Mouse (Mus musculus): ENCODE data around the gene Rab27a. TPM values are rescaled to one million over a fixed set of nuclear protein-coding genes. Genes with fewer than 3 reads are reported as not detected.
"Not testable (repeated sequence)": the region's sequence is repeated elsewhere in the genome, so short reads cannot be mapped to it uniquely, and the experiment has no call there.

The Rab27a gene
- total RNA-seq, 2 experiments from 2014 or later, result 5.6 to 6.7 TPM

- DNase-seq, result no peak
- intact Hi-C loops (cut with DNase I), result no loop called here
Measured at GRCm38 (mm10) chr9:73087581-73087980, 42.9 kb downstream of the Rab27a start.

GRCm38 (mm10) chr9:73089222-73089920 lies 44.7 kb downstream of the Rab27a start:
- intact Hi-C loops (cut with DNase I), result no loop called here
- no peak for DNase-seq

DNA sequence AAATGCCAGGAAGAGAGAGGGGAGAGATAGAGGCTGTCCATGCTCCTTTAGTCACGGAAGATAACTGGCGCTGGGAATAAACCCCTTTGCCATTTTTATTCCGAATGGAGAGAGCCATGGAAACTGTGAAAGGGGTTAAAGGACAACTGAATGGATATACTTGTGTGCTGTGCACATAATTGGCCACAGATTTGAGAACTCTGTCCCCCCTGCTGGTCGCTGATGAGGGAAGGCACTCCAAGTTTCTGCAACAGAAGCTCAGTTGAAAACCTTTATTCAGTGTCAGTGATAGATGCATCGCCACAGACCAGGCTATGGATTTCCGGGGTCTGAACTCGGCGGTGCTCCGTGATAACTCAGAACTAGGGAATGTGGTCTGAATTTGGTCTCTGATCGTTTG lies 45.5 kb downstream of the Rab27a start:
- intact Hi-C loops (cut with DNase I), result loop anchor here (5.0 kb wide), 1 partner anchor 198 kb away; no protein-coding TSS in a partner anchor
- DNase-seq, result no peak

GRCm38 (mm10) chr9:73091747-73092146 lies 47.1 kb downstream of the Rab27a start:
- DNase-seq, result peak in 1 of 2 experiments; percentile 50
- intact Hi-C loops (cut with DNase I), result loop anchor here (1.0 to 5.0 kb wide), 3 partner anchors 47 to 199 kb away; partner anchors contain the start of gene Rab27a

DNA sequence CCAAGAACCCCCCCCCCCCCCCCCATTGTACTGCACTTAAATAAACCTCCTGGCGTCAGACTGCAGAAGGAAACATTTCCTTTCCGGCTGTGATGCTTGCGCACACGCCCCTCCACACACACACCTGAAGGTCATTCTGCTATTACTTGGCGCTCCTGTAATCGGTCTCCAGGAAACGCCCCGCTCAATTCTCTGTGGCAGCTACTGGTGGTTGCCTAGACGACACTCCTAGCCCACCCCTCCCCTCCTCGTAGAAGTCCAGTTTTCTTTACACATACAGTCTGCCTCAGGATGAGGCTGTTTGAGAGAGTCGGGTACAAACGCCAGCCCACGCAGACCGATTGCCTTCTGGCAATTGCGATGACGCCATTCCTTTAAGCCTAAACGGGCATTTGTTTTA lies 49.9 kb downstream of the Rab27a start:
- no peak for DNase-seq
- intact Hi-C loops (cut with DNase I), result loop anchor here (5.0 kb wide), 1 partner anchor 202 kb away; no protein-coding TSS in a partner anchor

GRCm38 (mm10) chr9:73097898-73098297 lies 53.2 kb downstream of the Rab27a start:
- DNase-seq, result no peak
- intact Hi-C loops (cut with DNase I), result no loop called here

- intact Hi-C loops (cut with DNase I), result no loop called here
- DNase-seq, result no peak
Measured at GRCm38 (mm10) chr9:73101536-73101935, 56.9 kb downstream of the Rab27a start, which contains the start of gene Khdc3. Gene Khdc3, plus strand, starts transcription at chr9:73101836.

- intact Hi-C loops (cut with DNase I), result no loop called here
- DNase-seq, result no peak
Measured at GRCm38 (mm10) chr9:73102181-73102580, 57.5 kb downstream of the Rab27a start, which contains the start of gene Gm20509. Gene Gm20509, plus strand, starts transcription at chr9:73102470.

DNA sequence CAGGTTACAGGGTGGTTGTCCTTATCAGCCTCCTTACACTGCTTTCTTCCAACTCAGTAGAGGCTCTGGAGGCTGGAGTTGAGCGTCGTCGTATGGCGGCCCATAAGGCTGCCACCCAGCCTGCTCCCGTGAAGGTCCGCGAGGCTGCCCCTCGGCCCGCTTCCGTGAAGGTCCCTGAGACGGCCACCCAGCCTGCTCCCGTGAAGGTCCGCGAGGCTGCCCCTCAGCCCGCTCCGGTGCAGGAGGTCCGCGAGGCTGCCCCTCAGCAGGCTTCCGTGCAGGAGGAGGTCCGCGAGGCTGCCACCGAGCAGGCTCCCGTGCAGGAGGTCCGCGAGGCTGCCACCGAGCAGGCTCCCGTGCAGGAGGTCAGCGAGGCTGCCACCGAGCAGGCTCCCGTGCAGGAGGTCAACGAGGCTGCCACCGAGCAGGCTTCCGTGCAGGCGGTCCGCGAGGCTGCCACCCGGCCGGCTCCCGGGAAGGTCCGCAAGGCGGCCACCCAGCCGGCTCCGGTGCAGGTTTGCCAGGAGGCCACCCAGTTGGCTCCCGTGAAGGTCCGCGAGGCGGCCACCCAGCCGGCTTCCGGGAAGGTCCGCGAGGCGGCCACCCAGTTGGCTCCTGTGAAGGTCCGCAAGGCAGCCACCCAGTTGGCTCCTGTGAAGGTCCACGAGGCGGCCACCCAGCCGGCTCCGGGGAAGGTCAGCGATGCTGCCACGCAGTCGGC lies 58.7 kb downstream of the Rab27a start:
- intact Hi-C loops (cut with DNase I), result no loop called here
- DNase-seq, result peak; percentile 39 to 58

DNA sequence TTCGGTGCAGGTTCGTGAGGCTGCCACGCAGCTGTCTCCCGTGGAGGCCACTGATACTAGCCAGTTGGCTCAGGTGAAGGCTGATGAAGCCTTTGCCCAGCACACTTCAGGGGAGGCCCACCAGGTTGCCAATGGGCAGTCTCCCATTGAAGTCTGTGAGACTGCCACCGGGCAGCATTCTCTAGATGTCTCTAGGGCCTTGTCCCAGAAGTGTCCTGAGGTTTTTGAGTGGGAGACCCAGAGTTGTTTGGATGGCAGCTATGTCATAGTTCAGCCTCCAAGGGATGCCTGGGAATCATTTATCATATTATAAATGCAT lies 59.2 kb downstream of the Rab27a start:
- intact Hi-C loops (cut with DNase I), result no loop called here
- no peak for DNase-seq

GRCm38 (mm10) chr9:73105141-73105540 lies 60.5 kb downstream of the Rab27a start:
- DNase-seq, result no peak
- intact Hi-C loops (cut with DNase I), result no loop called here

DNA sequence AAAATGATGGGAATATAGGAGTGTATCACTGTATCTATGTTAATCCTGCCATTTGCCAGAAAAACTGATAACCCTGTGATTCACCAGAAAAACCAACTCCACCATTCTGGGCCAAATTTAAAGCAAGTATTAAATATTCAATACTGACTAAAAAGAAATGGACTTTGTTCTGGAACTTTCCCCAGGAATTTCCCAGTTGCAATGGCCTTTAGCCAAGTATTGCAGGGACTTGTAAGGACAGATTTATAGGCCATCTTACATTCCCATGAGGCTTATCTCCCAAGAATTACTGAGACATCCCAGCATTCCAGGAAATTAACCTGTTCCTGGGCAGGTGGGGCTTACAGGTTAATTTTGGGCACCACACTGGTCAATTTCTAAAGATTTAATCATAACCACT lies 61.1 kb downstream of the Rab27a start:
- DNase-seq, result no peak
- intact Hi-C loops (cut with DNase I), result no loop called here

GRCm38 (mm10) chr9:73112919-73113906 lies 68.6 kb downstream of the Rab27a start, which contains the start of gene Rsl24d1:
Gene Rsl24d1, plus strand, starts transcription at chr9:73113426.
- peak; percentile 72 to 81 for DNase-seq
- intact Hi-C loops (cut with DNase I), result no loop called here

- intact Hi-C loops (cut with DNase I); DNase-seq: not testable (repeated sequence)
Measured at GRCm38 (mm10) chr9:73116704-73117103, 72.0 kb downstream of the Rab27a start.

GRCm38 (mm10) chr9:73118012-73118411 lies 73.4 kb downstream of the Rab27a start:
- intact Hi-C loops (cut with DNase I), result no loop called here
- DNase-seq, result no peak

DNA sequence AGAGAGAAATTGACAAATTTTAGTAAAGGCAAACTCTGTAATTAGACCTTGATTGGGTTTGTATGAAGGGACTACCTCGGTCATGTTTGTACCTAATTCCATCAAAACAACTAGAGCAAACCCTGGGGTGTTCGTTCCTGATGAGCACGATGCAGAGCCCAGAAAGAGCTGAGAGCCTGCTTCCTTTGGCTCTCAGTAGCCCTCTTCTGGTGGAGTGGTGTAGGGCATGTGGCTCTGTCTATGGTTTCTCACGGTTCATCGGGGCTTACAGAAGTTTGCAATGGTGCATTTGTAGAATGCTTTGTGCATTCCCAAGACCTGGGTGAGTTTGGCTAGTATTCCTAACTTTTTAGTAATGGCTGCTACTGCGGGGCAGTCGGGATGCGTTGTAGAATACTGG lies 77.1 kb downstream of the Rab27a start:
- peak in 1 of 2 experiments; percentile 26 for DNase-seq
- intact Hi-C loops (cut with DNase I), result no loop called here

- DNase-seq, result no peak
- intact Hi-C loops (cut with DNase I), result no loop called here
Measured at GRCm38 (mm10) chr9:73125043-73125570, 80.5 kb downstream of the Rab27a start.

- intact Hi-C loops (cut with DNase I), result no loop called here
- DNase-seq, result no peak
Measured at GRCm38 (mm10) chr9:73127457-73127856, 82.8 kb downstream of the Rab27a start.

DNA sequence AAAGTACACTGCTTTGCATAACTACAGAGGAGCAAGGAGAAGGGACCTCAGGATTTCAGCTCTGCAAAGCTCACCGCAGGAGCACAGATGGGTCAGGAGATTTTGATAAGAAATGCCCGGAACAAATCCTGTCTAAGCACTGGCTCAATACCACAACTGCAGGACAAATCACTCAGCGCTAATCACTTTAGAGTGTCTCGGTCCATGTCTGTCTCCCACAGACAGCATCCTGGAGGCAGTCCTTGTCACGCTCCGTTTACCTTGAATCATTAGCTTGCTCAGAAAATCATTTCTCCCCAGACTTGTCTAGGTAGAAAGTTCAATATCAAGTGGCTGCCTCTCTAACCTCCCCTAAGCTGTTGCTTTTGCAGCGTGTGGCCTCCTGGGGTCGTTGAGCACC lies 85.2 kb downstream of the Rab27a start:
- no peak for DNase-seq
- intact Hi-C loops (cut with DNase I), result no loop called here

- intact Hi-C loops (cut with DNase I), result no loop called here
- DNase-seq, result no peak
Measured at GRCm38 (mm10) chr9:73130529-73130928, 85.9 kb downstream of the Rab27a start.

Measured in heart, postnatal 14 days (tissue).